Mouse (Mus musculus): Measurements from ENCODE around the gene Car14.
"Not testable (repeated sequence)": the region's sequence is repeated elsewhere in the genome, so short reads cannot be mapped to it uniquely, and the experiment has no call there.

The Car14 gene

GRCm38 (mm10) chr3:95857050-95857449 lies 47.4 kb downstream of the Car14 start:
- not testable (repeated sequence) for DNase-seq (ENCODE audit: extremely low spot score, low spot score)

GRCm38 (mm10) chr3:95856115-95856514 lies 48.4 kb downstream of the Car14 start:
- no peak for DNase-seq (ENCODE audit: extremely low spot score, low spot score)

- peak; percentile 90 for DNase-seq (ENCODE audit: extremely low spot score, low spot score)
Measured at GRCm38 (mm10) chr3:95855502-95856089, 48.9 kb downstream of the Car14 start, which contains the start of gene Prpf3. Gene Prpf3 (minus strand): TSS chr3:95855885.

GRCm38 (mm10) chr3:95851317-95851716 lies 53.2 kb downstream of the Car14 start:
- no peak for DNase-seq (ENCODE audit: extremely low spot score, low spot score)

- DNase-seq (ENCODE audit: extremely low spot score, low spot score) = no peak
Measured at GRCm38 (mm10) chr3:95850611-95851010, 53.9 kb downstream of the Car14 start.
